Mouse (Mus musculus) urinary bladder, postnatal 10 days (tissue): ENCODE results near the gene Sav1.

Source experiments
- DNase-seq: peaks from one replicate; pipeline ENCODE4 v3.0.0; 2022; ENCODE audit warnings: low spot score

Gene Sav1

DNA sequence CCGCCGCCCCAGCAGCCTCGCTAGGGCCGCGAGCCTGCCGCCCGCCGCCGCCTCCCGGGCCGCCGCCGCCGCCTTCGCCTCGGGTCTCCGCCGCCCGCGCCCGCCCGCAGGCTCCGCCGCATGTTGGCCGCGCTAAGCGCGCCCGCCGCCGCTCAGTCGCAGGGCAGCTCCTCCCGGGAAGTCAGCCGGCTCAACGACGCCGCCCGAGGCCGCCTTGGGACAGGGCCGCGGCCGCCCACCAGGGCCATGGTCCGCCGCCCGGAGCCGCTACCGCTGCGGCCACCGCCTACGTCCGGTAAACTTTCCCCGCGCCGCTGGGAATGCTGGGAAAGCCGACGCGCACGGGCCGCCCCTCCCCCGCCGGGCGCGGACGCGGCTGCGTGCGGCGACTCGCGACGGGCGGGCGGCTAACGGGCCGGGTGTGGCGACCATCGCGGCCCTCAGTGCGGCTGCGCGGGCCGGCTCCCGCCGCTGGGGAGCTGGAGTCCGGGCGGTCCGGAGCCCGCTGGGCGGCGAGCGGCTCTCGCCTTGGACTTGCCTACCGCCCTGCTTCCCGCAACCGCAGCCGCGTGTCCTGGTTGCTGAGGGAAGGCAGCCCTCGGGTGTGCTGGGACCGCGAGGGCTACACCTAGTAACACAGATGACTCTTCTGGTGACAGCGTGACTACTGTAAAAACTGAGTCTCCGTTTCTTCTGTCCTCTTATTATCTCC, at the start of gene Sav1:
Gene Sav1, minus strand, starts transcription at position 217 of the 712 bp plus-strand sequence.
- DNase-seq: peak; percentile 42

DNA sequence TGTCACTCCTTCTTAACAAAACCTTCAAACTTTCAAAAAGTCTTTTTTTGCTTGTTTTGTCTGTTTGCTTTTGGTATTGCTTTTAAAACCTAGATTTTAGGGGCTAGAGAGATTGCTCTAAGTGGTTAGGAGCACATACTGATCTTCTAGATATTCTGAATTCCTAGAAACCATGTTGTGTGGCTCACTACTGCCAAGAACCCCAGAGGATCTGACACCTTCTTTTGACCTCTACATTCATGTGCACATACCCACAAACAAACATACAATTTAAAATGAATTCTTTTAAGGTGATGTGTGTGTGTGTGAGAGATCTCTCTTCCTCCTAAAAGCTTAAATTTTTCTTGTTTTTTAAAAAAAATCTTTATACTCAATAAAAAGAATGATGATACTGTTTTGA, 39.4 kb upstream of the Sav1 start:
- no peak for DNase-seq

DNA sequence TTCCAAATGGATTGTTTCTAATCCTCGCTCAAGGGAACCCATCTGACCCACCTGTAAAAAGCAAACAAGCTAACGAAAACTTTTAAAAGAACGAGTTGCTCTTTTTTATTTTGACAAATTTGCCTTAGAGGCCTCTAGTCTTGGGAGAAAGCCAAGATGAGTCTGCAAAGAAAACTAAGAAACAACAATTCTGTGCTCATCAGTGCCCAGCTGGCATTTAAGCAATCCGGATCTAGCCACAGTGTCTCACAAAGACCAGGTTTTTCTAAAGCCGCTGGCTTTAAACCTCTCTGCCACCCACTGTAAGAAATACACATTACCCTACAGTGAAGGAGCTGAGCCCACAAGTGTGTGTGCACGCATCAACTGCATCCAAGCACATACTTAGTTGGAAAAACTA, 38.6 kb upstream of the Sav1 start:
- DNase-seq: no peak

DNA sequence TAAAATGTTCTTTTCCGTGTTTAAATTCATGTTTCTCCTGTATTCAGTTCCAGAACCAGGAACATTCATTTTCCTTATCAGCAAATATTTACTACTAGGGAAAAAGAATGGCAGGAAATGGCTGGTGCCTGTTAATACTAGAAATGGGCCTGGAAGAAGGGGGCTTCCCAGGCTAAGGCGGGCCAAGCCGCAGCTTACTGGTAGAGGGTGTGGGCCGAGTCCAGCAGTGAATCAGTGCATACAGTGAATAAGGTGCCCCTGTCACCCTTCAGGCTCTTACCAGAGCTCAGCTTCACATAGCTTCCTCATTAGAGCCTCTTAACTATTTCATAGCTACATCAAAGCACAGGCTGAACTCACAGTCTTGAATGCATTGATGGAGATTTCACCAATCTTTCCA, 36.8 kb upstream of the Sav1 start:
- no peak for DNase-seq

DNA sequence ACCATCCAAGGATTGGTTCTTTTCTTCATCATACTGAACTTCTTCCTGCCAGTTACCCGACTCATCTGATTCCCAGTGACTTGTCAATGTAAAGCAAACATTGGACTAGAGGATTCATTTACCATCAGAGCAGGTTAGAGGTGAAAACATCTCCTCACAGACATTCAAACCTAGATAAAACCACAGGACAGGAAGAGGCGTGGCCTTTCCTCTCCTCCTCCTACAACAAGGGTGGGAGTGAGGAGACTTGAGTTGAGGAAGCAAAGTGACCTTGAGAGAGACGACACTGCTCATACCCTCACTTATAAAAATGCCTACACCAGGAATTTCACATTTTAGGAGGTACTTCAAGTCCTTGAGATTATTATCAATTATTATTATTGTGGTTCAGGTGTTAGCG, 31.4 kb upstream of the Sav1 start:
- no peak for DNase-seq

DNA sequence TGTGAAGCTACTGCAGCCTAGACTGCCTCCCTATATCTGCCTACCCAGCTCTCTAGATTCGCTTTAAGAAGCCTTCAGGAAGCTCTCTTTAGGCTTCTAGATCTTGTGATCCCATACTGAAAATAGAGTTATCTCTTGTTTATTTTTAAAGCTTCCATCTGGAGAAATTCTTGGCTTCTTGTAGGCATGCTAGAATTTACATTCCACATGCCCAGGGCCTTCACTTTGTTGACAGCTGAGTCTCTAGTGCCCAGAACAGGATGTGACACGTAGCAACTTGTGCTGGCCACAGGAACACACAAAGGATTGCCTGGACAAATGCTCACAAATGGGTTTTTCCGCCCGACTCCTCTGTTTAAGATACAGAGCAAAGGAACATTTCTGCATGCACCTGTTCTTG, 29.1 kb upstream of the Sav1 start:
- DNase-seq: no peak

DNA sequence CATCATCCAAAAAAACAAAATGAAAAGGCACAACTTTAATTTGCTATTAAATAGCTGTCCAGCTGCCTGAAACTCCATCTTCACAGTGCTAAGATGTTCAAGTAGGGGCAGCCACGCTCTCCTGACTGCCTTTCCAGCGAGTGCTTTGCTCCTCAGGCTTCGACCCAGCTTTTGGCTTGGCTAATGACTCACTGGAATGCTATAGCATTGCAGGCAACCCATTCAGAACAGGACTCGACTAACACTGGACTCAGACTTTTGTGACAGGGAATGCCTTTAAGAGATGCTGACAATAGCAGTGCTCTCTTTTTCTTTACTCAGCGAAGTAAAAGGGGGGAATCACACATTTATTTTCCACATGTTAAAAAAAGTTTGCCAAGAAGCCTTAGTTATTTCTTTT, 24.9 kb upstream of the Sav1 start:
- DNase-seq: no peak

DNA sequence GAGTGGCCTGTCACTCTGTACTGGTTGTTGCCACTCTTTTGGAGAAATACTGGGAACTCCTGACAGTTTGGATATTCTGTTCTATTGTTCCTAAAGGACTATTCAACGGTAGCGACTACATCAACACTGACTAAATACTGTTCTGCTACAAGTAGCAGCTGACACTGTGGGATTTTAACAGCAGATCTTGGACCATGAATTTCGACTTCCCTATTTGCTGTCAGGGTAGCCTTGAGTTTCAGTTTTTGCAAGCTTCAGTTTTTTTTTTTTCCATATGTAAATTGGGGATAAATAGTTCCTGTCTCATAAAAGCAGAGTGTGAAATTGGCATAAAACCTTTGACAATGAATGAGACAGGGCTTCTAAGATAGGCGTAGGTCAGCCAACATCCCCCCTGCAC, 23.6 kb upstream of the Sav1 start:
- DNase-seq: no peak

DNA sequence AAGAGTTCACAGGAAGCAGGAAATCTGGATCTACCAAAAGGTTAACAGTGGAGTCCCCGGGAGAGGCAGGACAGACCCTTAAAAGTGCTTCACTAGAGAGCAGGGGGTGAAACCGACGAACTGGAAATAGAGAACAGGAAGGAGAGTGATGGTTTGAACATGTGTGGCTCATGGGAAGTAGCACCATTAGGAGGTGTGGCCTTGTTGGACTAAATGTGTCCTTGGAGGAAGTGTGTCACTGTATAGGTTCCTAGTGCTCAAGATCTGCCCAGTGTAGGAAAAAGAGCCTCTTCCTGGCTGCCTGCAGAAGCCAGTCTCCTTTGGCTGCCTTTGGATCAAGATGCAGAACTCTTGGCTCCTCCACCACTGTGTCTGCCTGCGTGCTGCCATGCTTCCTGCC, 18.3 kb upstream of the Sav1 start:
- DNase-seq: no peak

DNA sequence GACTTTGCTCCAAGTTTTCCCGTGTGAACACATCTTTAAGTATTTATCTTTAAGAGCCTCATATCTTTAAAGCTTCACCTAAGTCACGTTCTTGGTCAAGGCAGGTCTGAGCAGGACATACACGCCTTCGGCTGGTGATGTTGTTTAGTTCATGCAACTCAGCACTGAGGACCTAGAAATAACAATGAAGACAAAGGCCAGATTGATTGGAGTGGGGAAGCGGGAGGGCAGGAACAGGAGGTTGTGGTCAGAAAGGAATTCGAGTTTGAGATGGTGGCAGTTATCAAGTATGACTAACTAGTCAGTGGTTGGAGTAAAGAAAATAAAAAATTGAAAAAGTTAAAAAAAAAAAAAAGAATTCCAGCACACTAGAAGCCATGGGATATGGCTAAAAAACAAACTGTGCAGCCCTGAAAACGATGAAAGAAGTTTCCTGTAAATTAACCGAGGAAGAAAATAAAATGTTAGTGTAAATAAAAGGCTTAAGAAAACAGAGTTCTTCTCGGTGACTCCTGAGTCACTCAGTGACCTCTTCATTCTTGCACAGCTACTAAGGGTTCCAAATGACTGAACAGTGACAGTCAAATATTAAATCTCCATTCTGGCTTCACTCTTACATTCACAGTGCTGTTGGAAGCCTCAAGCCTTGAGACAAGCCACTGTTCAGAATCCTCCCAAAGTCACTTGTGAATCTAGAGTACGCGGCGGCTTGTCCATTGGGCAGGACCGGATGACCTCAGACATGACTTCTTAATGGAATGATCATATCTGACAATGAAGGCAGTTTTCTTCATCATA, 11.6 kb upstream of the Sav1 start:
- no peak for DNase-seq

DNA sequence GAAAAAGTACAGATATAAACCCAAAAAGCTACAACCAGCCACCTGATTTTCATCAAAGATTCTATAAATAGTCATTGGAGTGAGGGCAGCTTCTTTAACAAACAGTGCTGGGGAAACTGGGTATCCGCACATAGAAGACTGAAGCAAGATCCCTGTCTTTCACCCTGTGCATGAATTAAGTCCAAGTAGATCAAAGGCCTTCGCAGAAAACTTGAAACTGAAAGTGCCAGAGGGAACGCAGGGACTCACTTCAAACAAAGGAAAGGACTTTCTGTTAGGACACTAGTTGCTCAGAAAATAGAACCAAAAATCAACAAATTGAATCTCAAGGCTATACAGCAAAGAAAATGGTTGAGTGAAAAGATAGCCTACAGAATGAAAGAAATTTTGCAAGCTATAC, 8.6 kb upstream of the Sav1 start:
- DNase-seq: no peak

DNA sequence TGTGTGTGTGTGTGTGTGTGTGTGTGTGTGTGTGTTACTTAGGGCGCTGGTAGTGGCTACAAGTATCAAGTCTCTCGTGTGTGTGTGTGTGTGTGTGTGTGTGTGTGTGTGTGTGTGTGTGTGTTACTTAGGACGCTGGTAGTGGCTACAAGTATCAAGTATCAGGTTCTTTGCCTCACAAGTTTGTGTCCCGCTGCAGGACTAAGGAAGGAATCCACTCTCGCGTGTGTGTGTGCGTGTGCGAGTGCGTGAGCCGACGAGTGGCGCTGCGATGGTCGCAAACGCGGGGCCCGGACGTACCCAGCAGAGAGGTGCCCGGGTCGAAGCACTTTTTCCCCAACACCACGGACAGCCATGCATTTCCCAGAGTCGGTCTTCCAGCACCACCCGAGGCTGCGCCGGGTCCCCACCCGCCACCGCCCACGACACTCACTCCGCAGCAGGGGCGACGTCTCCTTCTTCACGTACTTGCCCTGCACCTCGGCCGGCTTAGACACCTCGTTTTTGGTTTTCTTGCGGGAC, 500 bp downstream of the Sav1 start:
- no peak for DNase-seq

DNA sequence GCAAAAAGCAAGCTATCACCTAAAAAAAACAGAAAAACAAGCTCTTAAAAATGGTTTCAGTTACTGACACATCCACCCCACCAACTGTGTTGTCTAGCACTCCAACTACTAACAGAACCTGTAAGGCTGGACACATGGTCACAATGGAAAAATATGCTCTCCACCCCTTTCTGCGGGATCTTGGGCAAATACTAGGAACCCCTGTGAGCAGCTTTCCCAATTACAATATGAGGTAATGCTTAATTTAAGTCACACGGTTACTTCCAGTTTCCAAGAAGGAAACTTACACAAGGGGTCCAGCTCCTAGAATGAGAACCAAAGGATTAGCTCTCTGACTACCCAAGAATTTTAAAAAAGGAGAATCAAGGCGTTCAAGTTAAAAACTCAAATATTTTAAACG, 1.3 kb downstream of the Sav1 start:
- no peak for DNase-seq

DNA sequence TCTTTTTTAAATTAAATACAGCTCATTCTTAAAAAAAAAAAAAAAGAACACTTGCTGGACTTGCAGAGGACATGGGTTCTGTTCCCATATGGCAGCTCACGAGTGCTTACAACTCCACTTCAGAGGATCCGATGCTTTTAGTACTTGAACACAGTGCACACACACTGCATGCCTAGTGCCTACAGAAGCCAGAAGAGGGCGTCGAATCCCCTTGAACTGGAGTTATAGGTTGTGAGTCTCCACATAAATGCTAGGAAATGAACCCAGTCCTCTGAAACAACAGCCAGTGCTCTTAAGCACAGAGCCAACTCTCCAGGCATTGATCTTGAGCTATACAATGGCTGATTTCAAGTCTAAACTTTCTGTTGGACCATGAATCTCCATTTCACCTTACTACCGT, 3.9 kb downstream of the Sav1 start:
- DNase-seq: no peak

DNA sequence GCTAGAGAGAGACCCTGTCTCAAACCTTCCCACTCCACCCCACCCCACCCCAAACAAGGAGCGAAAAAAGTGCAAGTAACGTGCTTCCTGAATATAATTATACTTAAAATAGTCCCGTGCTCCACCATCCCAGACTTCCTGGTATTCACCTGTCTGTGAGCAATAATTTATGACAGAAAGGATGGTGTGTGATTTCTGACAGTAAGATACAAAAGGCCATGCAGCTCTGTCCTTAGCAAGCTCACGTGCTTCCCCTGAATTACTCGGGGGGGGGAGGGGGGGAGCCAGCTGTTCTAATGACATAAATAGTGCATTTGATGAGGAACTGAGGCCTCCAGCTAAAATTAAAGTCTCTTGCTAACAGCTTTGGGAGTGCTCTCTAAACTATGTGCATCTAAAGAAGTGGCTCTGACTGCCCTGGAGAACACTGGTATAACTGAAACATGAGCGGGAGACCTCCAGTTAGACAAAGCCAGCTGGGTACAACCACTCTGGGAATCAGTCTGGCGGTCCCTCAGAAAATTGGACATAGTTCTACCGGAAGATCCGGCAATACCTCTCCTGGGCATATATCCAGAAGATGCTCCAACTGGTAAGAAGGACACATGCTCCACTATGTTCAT, 9.3 kb downstream of the Sav1 start:
- no peak for DNase-seq

DNA sequence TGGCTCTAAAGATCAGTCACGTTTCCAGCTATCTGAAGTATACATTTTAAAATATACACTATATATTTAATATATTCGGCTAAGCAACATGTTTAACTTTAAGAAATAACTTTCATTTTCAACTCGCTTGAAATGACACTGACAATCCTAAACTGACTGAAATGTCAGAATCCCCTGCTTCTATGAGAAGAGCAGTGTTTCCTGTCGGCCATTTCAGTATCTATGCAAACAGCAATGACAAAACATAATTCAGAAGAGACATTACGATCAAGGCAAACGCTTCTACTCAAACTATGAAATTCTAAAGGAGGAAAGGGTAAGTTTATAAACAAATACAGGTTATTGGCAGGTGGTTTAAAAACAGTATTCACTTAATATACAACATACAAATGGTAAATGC, 10.1 kb downstream of the Sav1 start:
- DNase-seq: no peak

DNA sequence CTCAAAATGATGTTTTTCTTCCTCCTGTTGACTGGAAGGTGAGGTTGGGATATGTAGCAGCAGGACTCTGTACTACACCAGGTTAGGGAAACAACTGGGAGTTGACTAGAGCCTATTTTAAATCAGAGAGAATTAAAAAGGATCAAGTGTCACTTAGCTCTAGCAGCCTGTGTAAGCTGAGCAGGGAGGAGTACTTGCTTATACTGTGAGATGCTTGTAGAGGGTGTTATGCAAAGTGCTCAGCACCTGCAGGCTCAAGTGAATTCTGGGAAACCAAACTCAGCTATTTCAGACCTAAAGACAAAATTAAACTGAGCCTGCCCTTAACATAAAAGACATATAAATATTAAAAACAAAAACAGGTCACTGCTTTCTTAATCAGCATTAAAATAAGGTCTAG, 13.1 kb downstream of the Sav1 start:
- DNase-seq: no peak

DNA sequence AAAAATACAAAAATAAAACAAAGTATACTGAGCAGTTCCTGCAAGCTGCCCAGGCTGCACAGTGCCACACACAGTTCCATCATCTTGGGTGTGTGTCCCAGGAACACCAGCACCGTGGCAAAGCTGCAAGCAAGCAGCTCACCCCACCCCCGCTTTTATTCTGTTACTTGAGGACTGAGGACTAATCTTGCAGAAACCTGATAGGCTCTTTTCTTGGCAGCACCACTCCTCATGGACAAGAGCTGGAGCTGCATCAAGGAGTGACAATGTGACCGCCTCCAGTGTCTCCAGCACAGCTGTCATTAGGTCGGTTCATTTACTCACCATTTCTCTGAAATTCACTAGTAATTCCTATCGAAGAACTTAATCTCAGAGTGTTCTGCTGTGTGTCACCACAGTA, 18.6 kb downstream of the Sav1 start:
- no peak for DNase-seq

DNA sequence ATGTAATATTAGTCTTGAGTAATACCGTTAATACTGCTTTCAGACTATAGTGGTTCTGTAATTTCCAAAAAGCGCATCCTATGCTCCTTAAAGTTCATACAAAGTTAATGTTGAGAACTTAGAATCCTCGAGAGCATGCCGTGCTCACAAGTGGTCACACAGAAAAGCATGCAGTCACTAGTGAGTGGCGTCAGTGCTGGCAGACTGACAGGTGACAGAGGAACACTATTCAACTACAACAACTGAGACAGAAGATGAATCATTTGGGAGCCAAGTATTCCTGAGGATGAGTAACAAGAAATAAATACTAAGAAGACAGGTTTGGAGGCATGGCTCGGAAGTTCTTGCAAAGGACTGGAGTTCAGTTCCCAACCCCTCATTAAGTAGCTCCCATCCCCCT, 19.7 kb downstream of the Sav1 start:
- no peak for DNase-seq

DNA sequence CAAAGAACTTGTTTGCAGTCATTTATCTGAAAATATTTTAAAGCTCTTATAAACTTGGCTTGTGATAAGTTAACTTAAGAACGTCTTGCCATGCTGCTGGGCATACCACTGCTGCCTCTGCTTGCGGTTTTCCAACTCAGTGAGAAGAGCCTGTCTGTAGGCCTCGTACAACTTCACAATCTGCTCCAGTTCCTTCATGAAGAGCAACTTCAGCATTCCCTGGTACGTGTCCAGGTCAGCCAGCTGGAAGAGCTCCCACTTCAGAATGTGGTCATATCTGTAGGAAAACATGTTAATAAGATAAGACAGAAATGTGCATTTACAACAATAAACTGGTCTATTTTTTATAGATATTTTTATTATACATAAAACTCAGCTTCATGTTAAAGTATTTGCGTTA, 20.7 kb downstream of the Sav1 start:
- no peak for DNase-seq

DNA sequence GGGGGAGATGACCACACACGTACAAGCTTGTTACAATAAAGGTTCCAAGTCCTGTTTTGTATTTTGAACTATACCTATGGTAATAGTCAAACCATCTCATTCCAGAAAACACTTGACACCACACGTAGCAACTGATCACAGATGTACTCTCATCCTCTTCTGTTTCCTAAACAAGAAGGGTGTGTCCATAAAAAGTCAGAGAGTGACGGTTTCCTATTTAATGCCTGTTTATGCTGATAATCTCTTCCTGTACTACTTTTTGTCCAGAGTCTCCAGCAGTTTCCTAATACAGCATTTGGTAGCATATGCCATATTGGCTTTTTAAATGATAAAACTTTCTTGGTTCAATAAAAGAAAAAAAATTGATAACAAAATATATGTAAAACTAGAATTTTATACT, 21.2 kb downstream of the Sav1 start:
- no peak for DNase-seq

DNA sequence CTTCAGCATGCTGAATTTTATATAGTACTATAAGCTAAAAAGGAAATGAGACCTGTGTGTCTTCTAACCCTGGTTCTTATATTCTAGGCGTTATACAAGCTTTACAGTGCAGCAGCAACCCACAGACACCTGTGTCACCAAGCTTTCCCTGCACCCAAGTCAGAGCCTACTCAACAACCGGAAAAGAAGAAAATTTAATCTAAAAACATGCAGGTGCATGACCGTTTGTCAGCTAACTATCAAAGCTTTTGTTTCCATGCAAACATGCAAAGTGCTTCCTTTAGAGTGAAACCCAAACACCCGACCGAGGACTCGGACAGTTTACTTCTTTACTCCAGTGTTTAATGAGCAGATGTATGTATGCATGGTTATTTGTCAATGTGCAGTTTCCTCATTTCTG, 23.7 kb downstream of the Sav1 start:
- no peak for DNase-seq

DNA sequence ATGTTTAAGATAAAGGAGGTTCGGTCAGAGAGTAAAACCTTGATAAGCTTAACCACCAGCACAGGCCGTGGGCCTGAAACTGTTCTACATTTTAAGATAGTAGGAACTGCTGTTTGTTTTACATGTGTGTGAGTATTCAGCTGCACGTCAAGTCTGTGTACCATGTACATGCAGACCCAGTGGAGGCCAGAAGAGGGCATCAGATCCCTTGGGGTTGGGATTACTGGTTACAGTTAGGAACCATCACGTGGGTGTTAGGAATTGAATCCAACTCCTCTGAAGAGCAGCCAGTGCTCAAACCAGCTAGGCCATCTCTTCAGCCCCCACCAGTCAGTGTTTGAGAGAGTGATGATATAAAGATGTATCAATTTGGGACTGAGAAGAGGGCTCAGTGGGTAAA, 24.3 kb downstream of the Sav1 start:
- DNase-seq: no peak
